ENCODE assay signal across 12 mouse cellular contexts in genomic region chr11:107792136-107792535, GRCm38 (mm10). TPM values are rescaled to one million over a fixed set of nuclear protein-coding genes. Genes with fewer than 3 reads are reported as not detected.
DNase-seq lines count a peak whose midpoint lies in the region; ATAC-seq and TF ChIP-seq lines count a peak whose summit lies in the region.
"Had no signal": no experiment of that assay in that cellular context is flagged by ENCODE, and none has a peak within 500 bp of the region (broad histone marks: within the 10 kb centered on the region; RNA-seq: fewer than 3 reads in every experiment).

No protein-coding gene starts in this region.

- H3K4me2 ChIP-seq in forebrain, embryonic 11.5 days (ENCODE audit: low read depth, low read length, severe bottlenecking), result peak overlapping the region; percentile 91; the same call in 1 of the 2 replicates
- peak overlapping the region; percentile 60 for H3K4me2 ChIP-seq in hindbrain, postnatal 0 days (ENCODE audit: low read depth, low read length)
- peak overlapping the region; percentile 73 for H3K4me2 ChIP-seq in neural tube, embryonic 14.5 days (ENCODE audit: low read depth, low read length)
- H3K4me2 ChIP-seq: liver, embryonic 15.5 days had no signal

- peak; percentile 25 for ATAC-seq in forebrain, embryonic 11.5 days (replicated peaks; ENCODE audit: low FRiP score)
- no peak for ATAC-seq in hindbrain, postnatal 0 days
- ATAC-seq in neural tube, embryonic 14.5 days (ENCODE audit: low read depth), result peak; percentile 12; the same call in 1 of the 2 replicates

- 13% methylated on average over 9 of the region's 9 CpGs for WGBS in forebrain, embryonic 11.5 days
- 9% methylated on average over 9 of the region's 9 CpGs for WGBS in hindbrain, postnatal 0 days
- WGBS in neural tube, embryonic 14.5 days, result 7% methylated on average over 9 of the region's 9 CpGs

- 0 out of 2 replicates have a peak overlapping the region, but pooled peaks have one; percentile 1 for H3K4me3 ChIP-seq in forebrain, embryonic 11.5 days (ENCODE audit: low read depth, low read length)
- peak overlapping the region; percentile 77 for H3K4me3 ChIP-seq in hindbrain, postnatal 0 days (ENCODE audit: low read length)
- H3K4me3 ChIP-seq in neural tube, embryonic 14.5 days (ENCODE audit: low read depth, low read length), result peak overlapping the region; percentile 83
- H3K4me3 ChIP-seq: liver, embryonic 15.5 days had no signal

- H3K9me3 ChIP-seq in forebrain, embryonic 11.5 days (ENCODE audit: control insufficient read depth, low read length), result no peaks in the 10 kb centered on the region
- no peaks in the 10 kb centered on the region for H3K9me3 ChIP-seq in hindbrain, postnatal 0 days (ENCODE audit: low read length)
- H3K9me3 ChIP-seq in neural tube, embryonic 14.5 days (ENCODE audit: control insufficient read depth, low read length), result no peaks in the 10 kb centered on the region
- H3K9me3 ChIP-seq: kidney, embryonic 15.5 days; liver, embryonic 15.5 days had no signal

- peak overlapping the region; percentile 42; the same call in 1 of the 2 replicates for H3K27ac ChIP-seq in forebrain, embryonic 11.5 days (ENCODE audit: low read depth, low read length)
- peak overlapping the region; percentile 93 for H3K27ac ChIP-seq in hindbrain, postnatal 0 days
- H3K27ac ChIP-seq in neural tube, embryonic 14.5 days (ENCODE audit: low read depth, low read length), result peak overlapping the region; percentile 55
- H3K27ac ChIP-seq: kidney, embryonic 15.5 days; liver, embryonic 15.5 days had no signal

- peak; percentile 8; the same call in 1 of the 2 replicates for TF ChIP-seq CTCF in hindbrain, postnatal 0 days (IDR thresholded peaks at IDR 0.05; ENCODE audit: low read depth)

- peak overlapping the region; percentile 2 for H3K9ac ChIP-seq in forebrain, embryonic 11.5 days (ENCODE audit: low read length)
- H3K9ac ChIP-seq in hindbrain, postnatal 0 days (replicated peaks; ENCODE audit: low read length), result peak overlapping the region; percentile 83
- 0 out of 2 replicates have a peak overlapping the region, but pooled peaks have one; percentile 12 for H3K9ac ChIP-seq in neural tube, embryonic 14.5 days (replicated peaks; ENCODE audit: low read depth, low read length)
- H3K9ac ChIP-seq: kidney, embryonic 15.5 days; liver, embryonic 15.5 days had no signal

- H3K4me1 ChIP-seq in forebrain, embryonic 11.5 days (replicated peaks; ENCODE audit: control insufficient read depth, insufficient read depth, low read length), result peaks cover 16% of the 10 kb centered on the region
- H3K4me1 ChIP-seq in hindbrain, postnatal 0 days (ENCODE audit: insufficient read depth, low read length), result peaks cover 24% of the 10 kb centered on the region; the same call in 1 of the 2 replicates
- H3K4me1 ChIP-seq in neural tube, embryonic 14.5 days (ENCODE audit: control insufficient read depth, insufficient read depth, low read length), result peaks cover 31% of the 10 kb centered on the region
- H3K4me1 ChIP-seq: liver, embryonic 15.5 days had no signal

- peak; percentile 68 to 69 for DNase-seq in right cerebral cortex, postnatal 10 days (ENCODE audit: low spot score in 2 of 2)
- DNase-seq in right cerebral cortex, adult 2 months (ENCODE audit: low spot score in 2 of 2), result no peak
- DNase-seq in forebrain, embryonic 11.5 days (ENCODE audit: low spot score), result peak; percentile 75
- peak; percentile 82 for DNase-seq in hindbrain, postnatal 0 days (ENCODE audit: low spot score)
- DNase-seq in ovary, postnatal 14 days (ENCODE audit: low spot score), result no peak
- DNase-seq in spleen, postnatal 4 days (ENCODE audit: low spot score in 2 of 2), result no peak
- no peak for DNase-seq in testis, postnatal 14 days (ENCODE audit: low spot score)
- DNase-seq: layer of hippocampus, postnatal 36 days had no signal

- no peaks in the 10 kb centered on the region; the same call in 1 of the 2 replicates for H3K27me3 ChIP-seq in forebrain, embryonic 11.5 days (ENCODE audit: control insufficient read depth, insufficient read depth, low read length)
- H3K27me3 ChIP-seq in hindbrain, postnatal 0 days (ENCODE audit: insufficient read depth, low read length), result no peaks in the 10 kb centered on the region
- H3K27me3 ChIP-seq in neural tube, embryonic 14.5 days (ENCODE audit: control insufficient read depth, insufficient read depth, low read length), result no peaks in the 10 kb centered on the region; the same call in 1 of the 2 replicates

- H3K36me3 ChIP-seq in forebrain, embryonic 11.5 days (ENCODE audit: control insufficient read depth, insufficient read depth, low read length), result no peaks in the 10 kb centered on the region; the same call in 1 of the 2 replicates
- H3K36me3 ChIP-seq in hindbrain, postnatal 0 days (ENCODE audit: insufficient read depth, low read length), result no peaks in the 10 kb centered on the region; the same call in 1 of the 2 replicates
- H3K36me3 ChIP-seq in neural tube, embryonic 14.5 days (ENCODE audit: control insufficient read depth, insufficient read depth, low read length), result no peaks in the 10 kb centered on the region
- H3K36me3 ChIP-seq: kidney, embryonic 15.5 days; liver, embryonic 15.5 days had no signal

RNA-seq across cellular contexts. Expression of gene Cacng4, which starts 2.2 kb away (rescaled TPM):
- 19.1 and 25.1 TPM in 2 replicates for polyA plus RNA-seq in forebrain, embryonic 11.5 days (2014; fragmentation: Nextera tagmentation; extraction: Ambion mirVana)
- total RNA-seq in hindbrain, postnatal 0 days (2014; rRNA removed), result 79.8 and 88.4 TPM in 2 replicates
- 43.8 and 46.4 TPM in 2 replicates for polyA plus RNA-seq in hindbrain, postnatal 0 days (2015; fragmentation: Nextera tagmentation; extraction: Ambion mirVana)
- 62.2 and 67.5 TPM in 2 replicates for polyA plus RNA-seq in neural tube, embryonic 14.5 days (2014; fragmentation: Nextera tagmentation; extraction: Ambion mirVana)
- total RNA-seq: megakaryocyte progenitor cell, adult 5-6 weeks had no signal

Comparison
In these comparisons a context has a peak if more than half of its experiments do, and no peak if none do; other contexts are left out.
1. DNase-seq: peak in right cerebral cortex, postnatal 10 days (2 of 2), forebrain, embryonic 11.5 days (single experiment) and hindbrain, postnatal 0 days (single experiment); none in right cerebral cortex, adult 2 months (0 of 2), ovary, postnatal 14 days (single experiment), spleen, postnatal 4 days (0 of 2) and testis, postnatal 14 days (single experiment).
2. H3K27ac ChIP-seq: peak in every context shown above with its lines; median percentile 93 in hindbrain, postnatal 0 days; 55 in neural tube, embryonic 14.5 days; 42 in forebrain, embryonic 11.5 days.
3. H3K4me3 ChIP-seq: peak in every context shown above with its lines; median percentile 83 in neural tube, embryonic 14.5 days; 77 in hindbrain, postnatal 0 days; 1 in forebrain, embryonic 11.5 days.
4. H3K9ac ChIP-seq: peak in every context shown above with its lines; median percentile 83 in hindbrain, postnatal 0 days; 12 in neural tube, embryonic 14.5 days; 2 in forebrain, embryonic 11.5 days.
5. Peak in every context shown above with its lines, with median percentiles within 50 percentile points of each other: H3K4me2 ChIP-seq.